Mouse (Mus musculus) T-helper 1 cell (primary cell): Measurements from ENCODE around the gene U2af2.

ENCODE experiments used
- in situ Hi-C: fragments of 300-600 bp; cut with MboI, MseI; formaldehyde crosslinking; loops from one replicate; pipeline ENCODE4 v1.15.1; 2025; ENCODE audit warnings: high pct_unique_total_duplicates

Gene U2af2

GRCm38 (mm10) chr7:5037026-5037425, 24.9 kb upstream of the U2af2 start:
- in situ Hi-C loops: no loop called here

- in situ Hi-C loops: no loop called here
These were observed 24.5 kb upstream of the U2af2 start for GRCm38 (mm10) chr7:5037467-5037866.

GRCm38 (mm10) chr7:5038109-5038732, 23.7 kb upstream of the U2af2 start, which contains the start of gene Zfp784:
Gene Zfp784 (minus strand): TSS chr7:5038446.
- in situ Hi-C loops: no loop called here

GRCm38 (mm10) chr7:5038940-5039339, 23.0 kb upstream of the U2af2 start:
- in situ Hi-C loops: no loop called here

GRCm38 (mm10) chr7:5044981-5045380, 17.0 kb upstream of the U2af2 start:
- in situ Hi-C loops: no loop called here

GRCm38 (mm10) chr7:5046112-5046511, 15.8 kb upstream of the U2af2 start:
- in situ Hi-C loops: no loop called here

- in situ Hi-C loops: no loop called here
These were observed 14.6 kb upstream of the U2af2 start for GRCm38 (mm10) chr7:5047313-5047712.

GRCm38 (mm10) chr7:5051193-5052192, 10.4 kb upstream of the U2af2 start, which contains the start of gene Zfp580:
Gene Zfp580 (plus strand): TSS chr7:5051538.
- in situ Hi-C loops: loop anchor here (5.0 to 25.0 kb wide), 3 partner anchors 109 to 1414 kb away; partner anchors contain the start of genes Cnot3, Prpf31, Tfpt and Ube2s

GRCm38 (mm10) chr7:5052438-5052837, 9.5 kb upstream of the U2af2 start:
- in situ Hi-C loops: loop anchor here (5.0 to 25.0 kb wide), 3 partner anchors 110 to 1415 kb away; partner anchors contain the start of genes Cnot3, Prpf31, Tfpt and Ube2s

GRCm38 (mm10) chr7:5052931-5053343, 9.0 kb upstream of the U2af2 start:
- in situ Hi-C loops: loop anchor here (5.0 to 25.0 kb wide), 3 partner anchors 111 to 1416 kb away; partner anchors contain the start of genes Cnot3, Prpf31, Tfpt and Ube2s

GRCm38 (mm10) chr7:5053456-5054179, 8.3 kb upstream of the U2af2 start:
- in situ Hi-C loops: loop anchor here (5.0 to 25.0 kb wide), 3 partner anchors 111 to 1416 kb away; partner anchors contain the start of genes Cnot3, Prpf31, Tfpt and Ube2s

GRCm38 (mm10) chr7:5056651-5057263, 5.2 kb upstream of the U2af2 start:
- in situ Hi-C loops: loop anchor here (10.0 to 25.0 kb wide), 2 partner anchors 242 to 1419 kb away; partner anchors contain the start of genes Cnot3, Prpf31, Tfpt and Ube2s

- in situ Hi-C loops: loop anchor here (10.0 to 25.0 kb wide), 2 partner anchors 243 to 1420 kb away; partner anchors contain the start of genes Cnot3, Prpf31, Tfpt and Ube2s
These were observed 4.6 kb upstream of the U2af2 start for GRCm38 (mm10) chr7:5057381-5057780.

- in situ Hi-C loops: loop anchor here (10.0 to 25.0 kb wide), 2 partner anchors 243 to 1421 kb away; partner anchors contain the start of genes Cnot3, Prpf31, Tfpt and Ube2s
These were observed 4.1 kb upstream of the U2af2 start for GRCm38 (mm10) chr7:5057804-5058203.

- in situ Hi-C loops: loop anchor here (10.0 to 25.0 kb wide), 2 partner anchors 244 to 1421 kb away; partner anchors contain the start of genes Cnot3, Prpf31, Tfpt and Ube2s
These were observed 3.3 kb upstream of the U2af2 start for GRCm38 (mm10) chr7:5058631-5059030.

GRCm38 (mm10) chr7:5059421-5059820, 2.5 kb upstream of the U2af2 start:
- in situ Hi-C loops: loop anchor here (10.0 to 25.0 kb wide), 2 partner anchors 245 to 1422 kb away; partner anchors contain the start of genes Cnot3, Prpf31, Tfpt and Ube2s

GRCm38 (mm10) chr7:5060239-5060731, 1.7 kb upstream of the U2af2 start:
- in situ Hi-C loops: loop anchor here (10.0 to 25.0 kb wide), 2 partner anchors 915 to 1423 kb away; partner anchors contain the start of genes Cnot3, Prpf31 and Tfpt

- in situ Hi-C loops: loop anchor here (10.0 to 25.0 kb wide), 2 partner anchors 916 to 1424 kb away; partner anchors contain the start of genes Cnot3, Prpf31 and Tfpt
These were observed 784 bp upstream of the U2af2 start for GRCm38 (mm10) chr7:5060944-5061773.
